Mouse (Mus musculus) liver, embryonic 15.5 days (tissue): ENCODE measurements around the gene Rln3. TPM values are rescaled to one million over a fixed set of nuclear protein-coding genes. Genes with fewer than 3 reads are reported as not detected.
"Not testable (repeated sequence)": the region's sequence is repeated elsewhere in the genome, so short reads cannot be mapped to it uniquely, and the experiment has no call there.

Experiments
- ATAC-seq: fragments of 200-750 bp; cut with Nextera tagmentation; 2 replicates; pipeline ENCODE4 v1.8.0; 2017; ENCODE audit warnings: moderate number of reproducible peaks, mild to moderate bottlenecking, moderate library complexity; ENCODE audit not compliant: insufficient read depth
- H3K27ac ChIP-seq: fragments of 300-500 bp; sonication (generic); replicated peaks from 2 replicates; pipeline ENCODE4 v1.5.1; 2015; ENCODE audit warnings: mild to moderate bottlenecking, inconsistent platforms
- H3K27me3 ChIP-seq: fragments of 300-500 bp; sonication (generic); 2 replicates; pipeline ENCODE4 v1.6.1; 2015; ENCODE audit warnings: mild to moderate bottlenecking, inconsistent platforms
- H3K36me3 ChIP-seq: fragments of 300-500 bp; sonication (generic); replicated peaks from 2 replicates; pipeline ENCODE4 v1.6.1; 2015; ENCODE audit warnings: moderate library complexity, mild to moderate bottlenecking, inconsistent platforms
- H3K4me1 ChIP-seq: fragments of 300-500 bp; sonication (generic); replicated peaks from 2 replicates; pipeline ENCODE4 v1.6.1; 2015; ENCODE audit warnings: inconsistent platforms
- H3K4me2 ChIP-seq: fragments of 300-500 bp; sonication (generic); 2 replicates; pipeline ENCODE4 v1.6.1; 2015; ENCODE audit warnings: moderate library complexity, mild to moderate bottlenecking, inconsistent platforms
- H3K4me3 ChIP-seq: fragments of 300-500 bp; sonication (generic); replicated peaks from 2 replicates; pipeline ENCODE4 v1.5.1; 2015; ENCODE audit warnings: mild to moderate bottlenecking, inconsistent platforms
- H3K9ac ChIP-seq: fragments of 300-500 bp; sonication (generic); 2 replicates; pipeline ENCODE4 v1.6.1; 2015; ENCODE audit warnings: moderate library complexity, mild to moderate bottlenecking, inconsistent platforms
- H3K9me3 ChIP-seq: fragments of 300-500 bp; sonication (generic); replicated peaks from 2 replicates; pipeline ENCODE4 v1.6.1; 2016; ENCODE audit warnings: inconsistent platforms
- WGBS: fragments of 180-500 bp; shearing (Covaris S2); methylation state at CpG from one replicate; pipeline ENCODE4 v1.1.7; 2015; ENCODE audit warnings: mixed read lengths; ENCODE audit not compliant: insufficient replicate concordance; 5-methylcytosine and 5-hydroxymethylcytosine counted together
- polyA plus RNA-seq: library from polyadenylated mRNA; unstranded; fragments of >200 nt; fragmentation: Nextera tagmentation; extraction: Ambion mirVana; gene quantifications from 2 replicates; pipeline ENCODE4 v1.2.1, GENCODE M21; 2015

Rln3 gene
- polyA plus RNA-seq, 1 experiment from 2014 or later = 0.15 TPM

- Histone ChIP-seq H3K9me3 (no peaks in the 10 kb centered on the region), H3K27ac (no peak within 1 kb of the TSS), H3K9ac (no peak within 1 kb of the TSS), H3K4me1 (peaks cover 5% of the 10 kb centered on the region), H3K27me3 (peaks cover 73% of the 10 kb centered on the region), H3K4me2 (no peak within 1 kb of the TSS), H3K4me3 (no peak within 1 kb of the TSS), H3K36me3 (no peaks in the 10 kb centered on the region)
- no peak for ATAC-seq
- WGBS = 16% methylated on average over 18 of the region's 18 CpGs
These were observed 23.7 kb downstream of the Rln3 start, which contains the start of gene Palm3 for GRCm38 (mm10) chr8:84021096-84021495. Gene Palm3, plus strand, starts transcription at chr8:84021471.

- H3K27ac ChIP-seq = no peak overlapping the region
- H3K27me3 ChIP-seq = peaks cover 65% of the 10 kb centered on the region
- no peaks in the 10 kb centered on the region for H3K9me3 ChIP-seq
- WGBS = 63% methylated on average over 9 of the region's 9 CpGs
- H3K36me3 ChIP-seq = no peaks in the 10 kb centered on the region
- ATAC-seq = no peak
- H3K4me2 ChIP-seq = no peak overlapping the region
- no peak overlapping the region for H3K9ac ChIP-seq
- H3K4me1 ChIP-seq = no peaks in the 10 kb centered on the region
- no peak overlapping the region for H3K4me3 ChIP-seq
These were observed 25.1 kb downstream of the Rln3 start for GRCm38 (mm10) chr8:84019738-84020137.

- Histone ChIP-seq H3K4me3 (no peak overlapping the region), H3K27me3 (peaks cover 64% of the 10 kb centered on the region), H3K9me3 (no peaks in the 10 kb centered on the region), H3K27ac (no peak overlapping the region), H3K4me1 (peaks cover 21% of the 10 kb centered on the region), H3K36me3 (no peaks in the 10 kb centered on the region), H3K9ac (no peak overlapping the region), H3K4me2 (no peak overlapping the region)
- 76% methylated on average over 5 of the region's 5 CpGs for WGBS
- no peak for ATAC-seq
These were observed 29.0 kb downstream of the Rln3 start for GRCm38 (mm10) chr8:84015833-84016232.

- Histone ChIP-seq H3K27ac (no peak overlapping the region), H3K4me2 (peak overlapping the region; percentile 71), H3K36me3 (no peaks in the 10 kb centered on the region), H3K4me1 (peaks cover 28% of the 10 kb centered on the region), H3K9ac (no peak overlapping the region), H3K9me3 (no peaks in the 10 kb centered on the region), H3K27me3 (peaks cover 58% of the 10 kb centered on the region), H3K4me3 (peak overlapping the region; percentile 50)
- ATAC-seq = no peak
- 9% methylated on average over 35 of the region's 35 CpGs for WGBS
These were observed 32.2 kb downstream of the Rln3 start for GRCm38 (mm10) chr8:84012499-84013165.

GRCm38 (mm10) chr8:84011705-84012498 lies 32.9 kb downstream of the Rln3 start, which contains the start of gene 2210011C24Rik:
Gene 2210011C24Rik, minus strand, starts transcription at chr8:84012171.
- H3K27ac ChIP-seq = no peak within 1 kb of the TSS
- ATAC-seq = no peak

GRCm38 (mm10) chr8:84010625-84011611 lies 33.9 kb downstream of the Rln3 start:
- Histone ChIP-seq H3K36me3 (no peaks in the 10 kb centered on the region), H3K9me3 (no peaks in the 10 kb centered on the region), H3K4me3 (peak overlapping the region; percentile 50), H3K4me2 (peak overlapping the region; percentile 71), H3K4me1 (peaks cover 28% of the 10 kb centered on the region), H3K9ac (no peak overlapping the region), H3K27ac (no peak overlapping the region), H3K27me3 (peaks cover 57% of the 10 kb centered on the region)
- peak; percentile 45 for ATAC-seq
- WGBS = 2% methylated on average over 83 of the region's 83 CpGs

More at GRCm38 (mm10) chr8:84011705-84012498, 32.9 kb downstream of the Rln3 start, which contains the start of gene 2210011C24Rik:
- no peaks in the 10 kb centered on the region for H3K9me3 ChIP-seq
- peaks cover 57% of the 10 kb centered on the region for H3K27me3 ChIP-seq
- H3K9ac ChIP-seq = no peak within 1 kb of the TSS
- H3K4me3 ChIP-seq = peak within 1 kb of the TSS; percentile 50
- peaks cover 28% of the 10 kb centered on the region for H3K4me1 ChIP-seq
- 2% methylated on average over 45 of the region's 45 CpGs for WGBS
- peak within 1 kb of the TSS; percentile 71 for H3K4me2 ChIP-seq
- no peaks in the 10 kb centered on the region for H3K36me3 ChIP-seq

- 2% methylated on average over 11 of the region's 11 CpGs for WGBS
- Histone ChIP-seq H3K27me3 (peaks cover 54% of the 10 kb centered on the region), H3K4me1 (peaks cover 35% of the 10 kb centered on the region), H3K9me3 (no peaks in the 10 kb centered on the region), H3K27ac (no peak overlapping the region), H3K4me3 (no peak overlapping the region), H3K4me2 (no peak overlapping the region), H3K9ac (no peak overlapping the region), H3K36me3 (no peaks in the 10 kb centered on the region)
- no peak for ATAC-seq
These were observed 34.9 kb downstream of the Rln3 start for GRCm38 (mm10) chr8:84009876-84010275.

GRCm38 (mm10) chr8:84008362-84008761 lies 36.4 kb downstream of the Rln3 start:
- H3K9me3 ChIP-seq = no peaks in the 10 kb centered on the region
- no peak overlapping the region for H3K27ac ChIP-seq
- H3K27me3 ChIP-seq = peaks cover 41% of the 10 kb centered on the region
- H3K4me2 ChIP-seq = no peak overlapping the region
- peaks cover 48% of the 10 kb centered on the region for H3K4me1 ChIP-seq
- H3K36me3 ChIP-seq = no peaks in the 10 kb centered on the region
- 41% methylated on average over 7 of the region's 7 CpGs for WGBS
- no peak overlapping the region for H3K4me3 ChIP-seq
- H3K9ac ChIP-seq = no peak overlapping the region
- ATAC-seq = no peak

- Histone ChIP-seq H3K27me3 (peaks cover 13% of the 10 kb centered on the region), H3K27ac (peak overlapping the region; percentile 78; the same call in 1 of the 2 replicates), H3K4me2 (peak overlapping the region; percentile 96; the same call in 1 of the 2 replicates), H3K4me1 (peaks cover 49% of the 10 kb centered on the region), H3K36me3 (peaks cover 26% of the 10 kb centered on the region)
- 78% methylated on average over 7 of the region's 7 CpGs for WGBS
- H3K4me3 ChIP-seq, H3K9ac ChIP-seq, ATAC-seq, H3K9me3 ChIP-seq: not testable (repeated sequence)
These were observed 39.3 kb downstream of the Rln3 start for GRCm38 (mm10) chr8:84005502-84005901.

- Histone ChIP-seq H3K9me3 (no peaks in the 10 kb centered on the region), H3K4me1 (peaks cover 49% of the 10 kb centered on the region), H3K27ac (peak overlapping the region; percentile 78), H3K27me3 (peaks cover 4% of the 10 kb centered on the region), H3K36me3 (peaks cover 34% of the 10 kb centered on the region), H3K9ac (peak overlapping the region; percentile 63), H3K4me2 (peak overlapping the region; percentile 96), H3K4me3 (peak overlapping the region; percentile 66)
- WGBS = under 1% methylated on average over 30 of the region's 30 CpGs
- ATAC-seq = peak; percentile 82
These were observed 40.1 kb downstream of the Rln3 start for GRCm38 (mm10) chr8:84004533-84005201.
